Mouse (Mus musculus): ENCODE measurements at regions not wholly inside any gene's neighbourhood (a gene's known extent, or its start where the extent isn't known, plus 50 kb on each side); places are given as distances from the start of the nearest gene placed in this dataset.

Small RNA genes lying in the stretch of these regions (microRNA-seq; reads per million reads assigned to microRNA genes)
- 0 reads per million in 2 experiments for gene Gm27760
